Mouse (Mus musculus): Measurements from ENCODE around the gene Epha1. TPM values are rescaled to one million over a fixed set of nuclear protein-coding genes. Genes with fewer than 3 reads are reported as not detected.

Gene Epha1
- polyA plus RNA-seq, 2 experiments from 2014 or later: 0.63 TPM; not detected in 1

DNA sequence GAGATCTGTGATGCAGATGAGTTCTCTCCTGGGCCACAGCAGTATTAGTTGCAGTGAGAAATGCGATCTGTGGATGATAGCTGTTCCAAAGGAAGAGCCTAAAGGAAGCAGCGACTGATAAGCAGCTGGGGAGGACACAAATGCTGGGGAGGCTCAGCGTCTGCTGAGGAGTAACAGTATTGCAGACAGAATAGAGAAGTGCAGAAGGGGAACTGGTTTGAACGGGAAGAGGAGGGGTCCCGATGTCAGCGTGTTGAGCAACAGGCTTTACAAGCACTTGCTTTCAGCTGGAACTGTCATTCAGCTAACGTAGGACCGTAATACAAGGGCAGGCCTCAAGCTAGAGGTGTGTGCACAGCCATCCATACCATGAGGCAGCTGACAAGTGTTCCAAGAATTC is 19.9 kb downstream of the Epha1 start:
- ATAC-seq: no peak

- no peak for ATAC-seq
Observed at GRCm38 (mm10) chr6:42352486-42352846, 20.6 kb downstream of the Epha1 start.

DNA sequence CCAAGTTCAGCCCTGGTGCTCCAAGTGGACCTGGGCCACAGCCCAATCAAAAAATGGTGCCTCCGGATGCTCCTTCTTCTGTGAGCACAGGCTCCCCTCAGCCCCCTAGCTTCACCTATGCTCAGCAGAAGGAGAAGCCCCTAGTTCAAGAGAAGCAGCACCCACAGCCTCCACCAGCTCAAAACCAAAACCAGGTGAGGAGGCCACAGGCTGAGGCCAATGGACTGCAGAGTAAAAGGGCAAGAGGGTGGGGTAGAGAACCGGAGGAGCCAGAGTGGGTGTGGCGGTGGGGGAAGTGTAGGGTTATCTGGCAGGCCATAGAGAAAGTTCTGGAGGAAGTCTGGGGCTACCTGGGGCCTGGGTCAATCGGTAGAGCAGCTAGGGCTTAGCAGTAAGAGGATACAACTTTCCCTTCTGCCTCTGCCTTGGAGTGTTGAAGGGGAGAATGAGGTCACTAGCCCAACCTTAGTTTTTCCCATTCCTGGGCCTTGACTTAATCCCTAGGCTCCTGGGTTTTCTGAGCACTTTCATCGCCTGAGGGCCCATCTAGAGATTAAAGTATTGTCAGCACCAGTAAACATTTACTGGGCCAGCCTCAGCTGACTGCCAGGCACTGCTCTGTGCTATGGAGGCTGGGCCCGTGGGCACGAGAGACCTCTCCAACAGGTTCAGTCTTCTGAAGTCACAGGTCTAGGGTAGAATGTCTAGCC is 21.1 kb downstream of the Epha1 start:
- no peak for ATAC-seq

- ATAC-seq: no peak
Observed at GRCm38 (mm10) chr6:42350968-42351775, 21.9 kb downstream of the Epha1 start.

- ATAC-seq: no peak
Observed at GRCm38 (mm10) chr6:42350021-42350967, 22.8 kb downstream of the Epha1 start.

- peak; percentile 74 for ATAC-seq
Observed at GRCm38 (mm10) chr6:42349426-42350020, 23.5 kb downstream of the Epha1 start, which contains the start of gene Zyx. Gene Zyx, plus strand, starts transcription at chr6:42349630.

- peak; percentile 60 for ATAC-seq
Observed at GRCm38 (mm10) chr6:42349006-42349425, 24.1 kb downstream of the Epha1 start.

DNA sequence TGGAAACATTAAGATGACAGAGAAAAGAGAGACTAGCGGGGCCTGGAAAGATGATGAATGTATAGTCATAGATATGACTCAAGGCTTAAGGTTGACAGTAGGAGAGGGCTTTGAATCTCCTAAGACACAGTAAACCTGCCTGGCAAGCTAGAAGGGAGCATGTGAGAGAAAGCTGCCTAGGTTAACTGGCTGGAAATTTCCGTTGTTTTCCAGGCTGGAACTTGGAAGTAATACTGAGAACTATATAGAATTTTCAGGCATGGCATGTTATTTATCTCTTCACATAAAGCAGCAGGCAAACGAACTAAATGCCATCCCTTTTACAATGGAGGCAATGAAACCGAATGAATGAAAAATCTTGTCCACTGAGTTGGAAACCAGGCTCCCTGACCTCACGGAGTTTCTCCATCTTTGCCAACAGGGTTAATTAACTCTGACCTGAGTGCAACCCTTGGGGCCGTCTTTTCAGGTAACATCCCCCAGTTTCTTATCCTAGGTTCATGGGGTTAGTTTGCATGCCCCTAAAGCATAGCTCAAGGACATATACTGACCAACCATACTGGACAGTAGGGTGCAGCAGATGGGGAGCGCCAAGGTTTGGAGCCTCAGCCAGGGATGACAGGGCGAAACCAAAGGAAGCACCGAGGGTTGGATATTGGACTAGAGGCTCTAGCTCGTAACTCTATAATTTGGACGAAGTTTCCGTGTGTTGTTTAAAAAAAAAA is 24.6 kb downstream of the Epha1 start:
- no peak for ATAC-seq

GRCm38 (mm10) chr6:42344255-42344654 is 28.8 kb downstream of the Epha1 start:
- no peak for ATAC-seq

GRCm38 (mm10) chr6:42343361-42344120 is 29.5 kb downstream of the Epha1 start:
- peak; percentile 80 for ATAC-seq

DNA sequence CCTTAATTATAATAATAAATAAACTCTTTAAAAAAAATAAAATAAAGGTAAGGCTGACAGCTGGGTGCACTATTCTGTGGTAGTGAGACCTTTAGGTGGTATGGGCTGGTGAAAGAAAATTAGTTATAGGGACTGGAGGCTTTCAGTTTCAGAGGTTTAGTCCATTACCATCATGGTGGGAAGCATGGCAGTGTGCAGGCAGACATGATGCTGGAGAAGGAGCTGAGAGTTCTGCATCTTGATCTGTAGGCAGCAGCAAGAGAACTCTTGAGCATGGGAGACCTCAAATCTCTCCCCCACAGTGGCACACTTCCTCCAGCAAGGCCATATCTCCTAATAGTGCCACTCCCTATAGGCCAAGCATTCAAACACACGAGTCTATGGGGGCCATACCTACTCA is 30.9 kb downstream of the Epha1 start:
- no peak for ATAC-seq

DNA sequence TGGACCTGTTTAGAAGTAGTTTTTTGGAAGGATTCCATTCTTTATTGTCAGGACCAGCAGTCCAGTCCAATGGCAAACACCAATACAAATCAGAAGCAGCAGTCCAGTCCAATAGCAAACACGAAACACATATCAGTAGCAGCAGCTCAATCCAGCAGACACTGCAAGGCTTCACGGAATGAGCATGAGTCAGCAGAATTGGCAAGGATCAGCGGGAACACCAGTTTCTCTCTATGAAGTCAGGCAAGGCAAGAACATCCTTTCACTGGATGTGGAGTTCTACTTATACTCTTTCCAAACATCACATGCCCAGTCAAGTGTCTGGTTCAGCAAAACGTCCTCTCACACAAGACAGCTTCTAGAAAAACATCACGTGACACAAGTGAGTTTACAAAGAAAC is 33.1 kb downstream of the Epha1 start:
- ATAC-seq: no peak

DNA sequence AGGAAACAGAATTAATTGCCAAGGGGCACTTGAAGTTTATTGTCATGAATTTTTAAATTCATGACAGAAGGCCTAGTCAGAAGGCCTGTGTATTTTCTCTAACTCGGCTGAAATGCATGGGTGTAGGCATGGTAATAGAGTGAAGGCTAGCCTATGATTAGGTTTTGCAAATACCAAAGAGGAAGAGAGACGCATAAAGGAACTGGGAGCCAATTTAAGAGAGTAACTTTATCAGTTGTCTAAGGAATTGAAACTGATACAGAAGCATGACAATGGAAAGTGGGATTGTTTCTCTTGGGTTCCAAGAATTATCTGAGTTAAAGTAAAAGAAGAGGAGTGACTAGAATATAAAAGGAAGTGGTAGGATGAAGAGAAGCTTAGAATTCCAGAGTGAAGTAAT is 33.9 kb downstream of the Epha1 start:
- ATAC-seq: no peak

DNA sequence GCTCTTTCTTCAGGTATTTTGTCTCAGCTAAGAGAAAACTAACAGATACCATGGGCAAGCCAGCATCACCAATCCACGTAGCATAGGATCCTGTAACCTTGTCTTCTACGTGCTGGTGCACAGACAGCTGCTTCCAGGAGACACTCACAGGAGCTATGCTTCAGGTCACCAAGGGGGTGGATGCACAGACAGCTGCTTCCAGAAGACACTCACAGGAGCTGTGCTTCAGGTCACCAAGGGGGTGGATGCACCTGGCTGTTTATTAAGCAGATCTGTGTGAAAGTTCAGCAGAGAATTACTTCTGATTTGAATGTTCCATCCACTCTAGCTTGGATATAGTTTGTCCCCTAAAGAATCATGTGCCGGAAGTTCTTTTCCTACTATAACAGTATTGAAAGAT is 42.1 kb downstream of the Epha1 start:
- ATAC-seq: no peak

DNA sequence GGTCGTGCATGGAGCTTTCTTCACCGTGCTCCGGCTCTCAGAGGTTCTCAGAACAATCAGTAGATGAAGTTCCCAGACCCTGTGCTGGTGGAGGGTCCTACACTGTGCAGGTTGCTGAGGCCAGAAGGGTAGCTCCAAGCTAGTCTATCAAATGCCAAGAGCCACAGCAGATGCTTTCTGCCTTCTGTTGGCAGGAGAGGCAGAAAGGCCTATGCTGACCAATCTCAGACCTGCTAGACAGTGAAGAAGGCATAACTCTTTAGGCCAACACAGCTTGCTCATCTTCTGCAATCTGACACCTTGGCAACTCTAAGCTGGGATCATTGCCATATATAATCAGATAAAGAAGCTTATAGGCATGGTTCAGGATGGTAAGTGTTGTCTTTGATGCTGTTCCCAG is 42.9 kb downstream of the Epha1 start:
- ATAC-seq: no peak

GRCm38 (mm10) chr6:42328757-42329156 is 44.3 kb downstream of the Epha1 start:
- ATAC-seq: no peak

GRCm38 (mm10) chr6:42326509-42326908 is 46.6 kb downstream of the Epha1 start:
- no peak for ATAC-seq

DNA sequence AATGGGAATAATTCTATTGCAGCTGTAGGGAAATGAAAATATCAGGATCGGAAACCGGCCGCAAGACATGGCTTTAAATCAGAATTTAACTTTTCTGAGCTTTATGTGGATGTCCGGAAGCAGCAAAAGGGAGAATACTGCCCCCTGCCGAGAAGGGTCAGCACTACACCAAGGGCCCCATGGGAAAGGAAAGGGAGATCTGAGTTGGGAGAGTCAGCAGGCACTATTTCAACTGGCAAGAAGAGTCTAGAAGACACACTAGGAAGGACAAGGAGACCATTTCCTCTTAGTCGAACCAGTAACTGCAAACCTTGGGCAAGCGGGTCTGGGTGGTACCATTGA is 47.8 kb downstream of the Epha1 start:
- peak; percentile 79 for ATAC-seq

DNA sequence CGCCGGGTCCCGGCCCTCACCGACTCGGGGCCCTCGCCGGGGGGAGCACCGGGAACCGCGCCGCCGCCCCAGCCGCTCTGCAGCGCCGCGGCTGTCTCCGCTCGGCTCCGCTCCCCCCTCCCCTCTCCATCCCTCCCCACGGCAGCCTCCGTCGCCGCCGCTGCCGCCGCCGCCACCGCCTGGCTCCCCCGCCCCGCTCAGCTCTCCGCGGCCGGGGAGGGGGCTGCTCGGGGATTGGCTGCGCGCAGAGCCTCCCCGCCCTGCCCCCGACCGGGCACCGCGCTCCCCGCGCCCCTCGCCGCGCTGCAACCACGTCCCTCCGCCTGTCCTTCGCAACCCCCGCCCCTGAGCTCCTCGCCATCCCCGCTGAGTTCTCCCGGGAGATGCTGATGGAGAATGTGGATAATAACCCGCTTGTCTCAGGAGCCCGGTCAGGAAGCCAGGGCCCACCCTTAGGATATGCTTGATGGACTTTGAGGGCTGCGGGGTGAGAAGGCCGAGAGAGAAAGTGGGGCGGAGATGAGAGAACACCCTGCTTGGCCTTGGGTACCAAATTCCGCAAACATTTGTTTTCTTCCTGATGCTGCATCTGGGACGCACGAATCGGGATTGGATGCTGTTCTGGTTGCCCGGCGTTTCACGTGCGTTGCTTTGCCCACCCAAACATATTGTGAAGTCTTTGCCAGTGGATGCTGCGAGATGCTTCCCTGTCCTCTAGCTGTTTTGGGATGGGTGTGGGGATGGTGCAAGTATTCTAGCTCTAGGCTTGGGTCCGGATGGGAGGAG is 48.4 kb downstream of the Epha1 start, which contains the start of gene Fam131b:
TSS of gene Fam131b (minus strand) at position 162 of the 786 bp plus-strand sequence.
- ATAC-seq: peak; percentile 42

DNA sequence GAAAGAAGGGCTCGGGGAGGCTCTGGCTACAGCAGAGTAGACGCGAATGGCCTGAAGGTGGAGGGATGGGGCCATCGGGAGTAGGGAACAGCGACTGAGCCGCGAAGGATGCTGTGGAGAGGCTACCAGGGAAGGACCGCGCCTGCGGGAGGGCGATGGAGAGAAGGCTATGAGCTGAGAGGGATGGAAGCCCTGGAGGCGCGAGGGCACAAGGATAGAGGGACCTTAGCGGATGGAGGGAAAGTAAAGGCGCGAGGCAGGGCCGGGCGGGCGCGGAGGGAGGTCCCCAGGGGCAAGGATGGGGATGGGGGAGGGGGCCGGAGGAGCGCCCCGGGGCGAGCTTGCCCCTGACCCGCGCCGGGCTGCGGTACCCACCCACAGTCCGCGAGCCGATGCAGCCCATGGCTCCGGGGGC is 49.0 kb downstream of the Epha1 start:
- peak; percentile 16 for ATAC-seq

Data from activated CD4-positive, CD25-positive, alpha-beta regulatory T cell, adult 4 months (primary cell).